Mouse (Mus musculus) heart, postnatal 0 days (tissue): ENCODE measurements around the gene Stradb. TPM values are rescaled to one million over a fixed set of nuclear protein-coding genes. Genes with fewer than 3 reads are reported as not detected.

Source experiments
- ATAC-seq: fragments of 200-750 bp; cut with Nextera tagmentation; 2 replicates; pipeline ENCODE4 v1.8.0; 2017; ENCODE audit warnings: low read depth, moderate number of reproducible peaks, moderate library complexity; ENCODE audit not compliant: insufficient read depth
- DNase-seq: peaks from one replicate; pipeline ENCODE4 v3.0.0-alpha.2; 2016; ENCODE audit warnings: low spot score
- H3K27ac ChIP-seq: fragments of 300-500 bp; sonication (generic); 2 replicates; pipeline ENCODE4 v1.5.1; 2014; ENCODE audit warnings: low read depth, mild to moderate bottlenecking
- H3K27me3 ChIP-seq: fragments of 300-500 bp; sonication (generic); 2 replicates; pipeline ENCODE4 v1.6.1; 2014; ENCODE audit warnings: low read length, mixed read lengths; ENCODE audit not compliant: control insufficient read depth, insufficient read depth
- H3K36me3 ChIP-seq: fragments of 300-500 bp; sonication (generic); replicated peaks from 2 replicates; pipeline ENCODE4 v1.6.1; 2014; ENCODE audit warnings: low read length, mixed read lengths; ENCODE audit not compliant: control insufficient read depth, insufficient read depth
- H3K4me1 ChIP-seq: fragments of 300-500 bp; sonication (generic); 2 replicates; pipeline ENCODE4 v1.6.1; 2014; ENCODE audit warnings: antibody characterized with exemption; ENCODE audit not compliant: control insufficient read depth, insufficient read depth
- H3K4me2 ChIP-seq: fragments of 300-500 bp; sonication (generic); 2 replicates; pipeline ENCODE4 v1.6.1; 2014; ENCODE audit warnings: low read depth, mild to moderate bottlenecking, low read length, moderate library complexity
- H3K4me3 ChIP-seq: fragments of 300-500 bp; sonication (generic); 2 replicates; pipeline ENCODE4 v1.5.1; 2014; ENCODE audit warnings: low read depth, low read length
- H3K9ac ChIP-seq: fragments of 300-500 bp; sonication (generic); replicated peaks from 2 replicates; pipeline ENCODE4 v1.6.1; 2014; ENCODE audit warnings: low read depth, low read length, mixed read lengths
- H3K9me3 ChIP-seq: fragments of 300-500 bp; sonication (generic); replicated peaks from 2 replicates; pipeline ENCODE4 v1.6.1; 2016; ENCODE audit warnings: low read length; ENCODE audit not compliant: control insufficient read depth
- CTCF ChIP-seq: IDR thresholded peaks from 2 replicates; pipeline ENCODE4 v1.5.1; 2016; ENCODE audit warnings: antibody characterized with exemption, control low read depth, low read depth
- EP300 ChIP-seq: IDR thresholded peaks from 2 replicates; pipeline ENCODE4 v1.6.1; 2016; ENCODE audit warnings: antibody characterized with exemption, low read depth
- WGBS: fragments of 180-500 bp; shearing (Covaris S2); extraction: QIAGEN DNeasy Blood & Tissue Kit; methylation state at CpG from one replicate; pipeline ENCODE4 v1.1.7; 2014; 5-methylcytosine and 5-hydroxymethylcytosine counted together
- polyA plus RNA-seq: library from polyadenylated mRNA; unstranded; fragments of >200 nt; fragmentation: Nextera tagmentation; extraction: Ambion mirVana; gene quantifications from 2 replicates; pipeline ENCODE4 v1.2.1, GENCODE M21; 2015
- total RNA-seq: library from RNA; depleted of rRNA; stranded (reverse); fragments of >200 nt; gene quantifications from 2 replicates; pipeline ENCODE4 v1.2.3, GENCODE M21; 2014; ENCODE audit warnings: low replicate concordance

Gene Stradb
- total and polyA plus RNA-seq, 2 experiments from 2014 or later = 22.7 to 25.1 TPM

GRCm38 (mm10) chr1:58982276-58982675, 9.0 kb downstream of the Stradb start:
- H3K4me3 ChIP-seq = no peak overlapping the region
- no peaks in the 10 kb centered on the region for H3K4me1 ChIP-seq
- no peak overlapping the region for H3K27ac ChIP-seq
- DNase-seq (no peak), ATAC-seq (no peak)
- H3K4me2 ChIP-seq = no peak overlapping the region
- H3K36me3 ChIP-seq = peaks cover 49% of the 10 kb centered on the region
- WGBS = 87% methylated on average over 3 of the region's 3 CpGs
- H3K9ac ChIP-seq = no peak overlapping the region
- TF ChIP-seq CTCF (no peak), EP300 (no peak)
- no peaks in the 10 kb centered on the region for H3K9me3 ChIP-seq
- no peaks in the 10 kb centered on the region for H3K27me3 ChIP-seq

- WGBS = 77% methylated on average over 5 of the region's 5 CpGs
- DNase-seq (no peak), ATAC-seq (no peak)
- Histone ChIP-seq H3K27me3 (no peaks in the 10 kb centered on the region), H3K27ac (no peak overlapping the region), H3K4me3 (no peak overlapping the region), H3K9me3 (no peaks in the 10 kb centered on the region), H3K9ac (no peak overlapping the region), H3K4me2 (no peak overlapping the region), H3K4me1 (no peaks in the 10 kb centered on the region), H3K36me3 (peaks cover 49% of the 10 kb centered on the region)
- TF ChIP-seq EP300 (no peak), CTCF (no peak)
Observed at GRCm38 (mm10) chr1:58984586-58984985, 11.3 kb downstream of the Stradb start.

- TF ChIP-seq EP300 (no peak), CTCF (no peak)
- H3K9ac ChIP-seq = no peak overlapping the region
- WGBS = 87% methylated on average over 7 of the region's 7 CpGs
- no peak overlapping the region for H3K4me3 ChIP-seq
- H3K4me2 ChIP-seq = no peak overlapping the region
- DNase-seq = no peak
- H3K27ac ChIP-seq = no peak overlapping the region
- H3K4me1 ChIP-seq = no peaks in the 10 kb centered on the region
- no peak for ATAC-seq
- H3K9me3 ChIP-seq = no peaks in the 10 kb centered on the region
- H3K27me3 ChIP-seq = no peaks in the 10 kb centered on the region
- peaks cover 43% of the 10 kb centered on the region for H3K36me3 ChIP-seq
Observed at GRCm38 (mm10) chr1:58993144-58993543, 19.8 kb downstream of the Stradb start.

GRCm38 (mm10) chr1:58993723-58994122, 20.4 kb downstream of the Stradb start:
- 28% methylated on average over 1 of the region's 1 CpGs for WGBS
- ATAC-seq = no peak

GRCm38 (mm10) chr1:58995313-58995712, 22.0 kb downstream of the Stradb start:
- Histone ChIP-seq H3K36me3 (peaks cover 34% of the 10 kb centered on the region), H3K27me3 (no peaks in the 10 kb centered on the region), H3K27ac (no peak overlapping the region), H3K9ac (no peak overlapping the region), H3K4me3 (no peak overlapping the region), H3K4me1 (no peaks in the 10 kb centered on the region), H3K9me3 (no peaks in the 10 kb centered on the region), H3K4me2 (no peak overlapping the region)
- 85% methylated on average over 5 of the region's 5 CpGs for WGBS
- no peak for DNase-seq
- TF ChIP-seq CTCF = no peak
- TF ChIP-seq EP300 = no peak
- no peak for ATAC-seq

More at GRCm38 (mm10) chr1:58993723-58994122, 20.4 kb downstream of the Stradb start:
- H3K27ac ChIP-seq = no peak overlapping the region
- no peak for TF ChIP-seq EP300
- peak; percentile 48 for TF ChIP-seq CTCF
- H3K9me3 ChIP-seq = no peaks in the 10 kb centered on the region
- peak; percentile 41 for DNase-seq
- H3K4me1 ChIP-seq = no peaks in the 10 kb centered on the region
- no peak overlapping the region for H3K4me3 ChIP-seq
- no peak overlapping the region for H3K9ac ChIP-seq
- H3K27me3 ChIP-seq = no peaks in the 10 kb centered on the region
- H3K4me2 ChIP-seq = no peak overlapping the region
- peaks cover 43% of the 10 kb centered on the region for H3K36me3 ChIP-seq

GRCm38 (mm10) chr1:59009250-59009649, 35.9 kb downstream of the Stradb start:
- H3K27ac ChIP-seq = no peak overlapping the region
- DNase-seq (peak; percentile 57), ATAC-seq (no peak)
- WGBS = 33% methylated on average over 4 of the region's 4 CpGs
- TF ChIP-seq CTCF (peak; percentile 39), EP300 (no peak)
- no peaks in the 10 kb centered on the region for H3K4me1 ChIP-seq
- no peak overlapping the region for H3K4me3 ChIP-seq
- H3K36me3 ChIP-seq = no peaks in the 10 kb centered on the region
- H3K27me3 ChIP-seq = no peaks in the 10 kb centered on the region
- no peaks in the 10 kb centered on the region for H3K9me3 ChIP-seq
- H3K4me2 ChIP-seq = no peak overlapping the region
- no peak overlapping the region for H3K9ac ChIP-seq
